Mouse (Mus musculus) liver, embryonic 14.5 days (tissue): ENCODE results near the gene Gfod2.

Source experiments
- CTCF ChIP-seq: IDR thresholded peaks from 2 replicates; pipeline ENCODE4 v1.5.1; 2016; ENCODE audit warnings: antibody characterized with exemption, low read depth, control low read depth
- EP300 ChIP-seq: IDR thresholded peaks from 2 replicates; pipeline ENCODE4 v1.6.1; 2016; ENCODE audit warnings: antibody characterized with exemption, low read depth

GRCm38 (mm10) chr8:105757796-105758276, 628 bp downstream of the Gfod2 start:
- TF ChIP-seq CTCF = no peak
- TF ChIP-seq EP300 = no peak
